Mouse (Mus musculus) forelimb bud, embryonic 11.5 days (tissue): ENCODE results near the gene Ankrd65.

Experiments
- DNase-seq: peaks from one replicate; pipeline ENCODE4 v3.0.0-alpha.2; 2012; ENCODE audit warnings: low read depth, low spot score

The Ankrd65 gene

DNA sequence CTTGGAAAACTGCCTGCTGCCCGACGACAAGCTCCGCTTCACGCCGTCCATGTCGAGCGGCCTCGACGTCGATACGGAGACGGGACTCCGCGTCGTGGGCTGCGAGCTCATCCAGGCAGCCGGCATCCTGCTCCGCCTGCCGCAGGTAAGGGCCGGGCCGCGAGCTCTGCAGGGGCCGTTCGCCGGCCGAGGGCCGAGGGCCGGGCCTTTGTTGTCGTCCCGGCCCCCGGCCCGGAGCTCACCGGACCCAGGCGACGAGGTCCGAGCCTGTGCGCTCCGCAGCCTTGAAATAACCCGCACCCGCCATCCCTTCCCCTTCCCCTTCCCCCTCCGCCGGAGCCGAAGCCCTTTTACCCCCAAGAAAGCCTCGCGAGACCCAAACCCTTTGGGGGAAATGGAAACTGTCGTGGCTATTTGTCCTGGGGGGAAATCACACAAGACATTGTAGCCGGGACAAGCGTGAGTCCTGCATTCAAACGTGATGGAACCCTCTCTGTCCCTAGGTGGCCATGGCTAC is 22.5 kb downstream of the Ankrd65 start:
- no peak for DNase-seq

DNA sequence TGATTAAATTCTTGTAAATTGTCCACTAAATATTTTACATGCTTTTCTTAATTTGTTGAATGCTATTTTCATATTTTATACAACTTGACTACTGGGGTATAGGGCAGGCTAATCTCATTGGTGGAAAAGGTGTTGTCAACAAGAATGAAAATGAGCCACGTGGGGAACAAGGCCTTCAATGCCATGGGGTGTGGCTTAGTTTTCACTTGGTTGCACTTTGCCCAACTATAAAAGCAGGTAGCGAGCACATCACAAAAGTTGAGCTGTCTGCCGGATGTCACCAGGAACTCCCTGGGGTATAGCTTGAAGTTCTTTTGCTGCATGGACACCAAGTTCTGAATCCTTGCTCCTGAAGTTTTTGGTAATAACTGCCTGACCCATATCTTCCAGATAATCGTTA is 27.3 kb downstream of the Ankrd65 start:
- no peak for DNase-seq

DNA sequence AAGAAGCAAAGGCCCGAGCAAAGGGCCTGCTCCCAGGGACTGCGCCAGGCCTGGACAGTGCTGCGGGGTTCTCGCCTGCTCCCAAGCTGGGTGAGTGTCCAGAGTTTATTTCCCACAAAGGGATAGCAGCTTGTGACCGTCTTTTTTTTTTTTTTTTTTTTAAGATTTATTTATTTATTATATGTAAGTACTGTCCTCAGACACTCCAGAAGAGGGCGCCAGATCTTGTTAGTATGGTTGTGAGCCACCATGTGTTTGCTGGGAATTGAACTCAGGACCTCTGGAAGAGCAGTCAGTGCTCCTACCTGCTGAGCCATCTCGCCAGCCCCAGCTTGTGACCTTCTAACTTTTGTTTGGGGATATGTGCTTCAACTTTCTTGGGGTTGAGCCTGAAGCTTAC is 30.8 kb downstream of the Ankrd65 start:
- DNase-seq = no peak

DNA sequence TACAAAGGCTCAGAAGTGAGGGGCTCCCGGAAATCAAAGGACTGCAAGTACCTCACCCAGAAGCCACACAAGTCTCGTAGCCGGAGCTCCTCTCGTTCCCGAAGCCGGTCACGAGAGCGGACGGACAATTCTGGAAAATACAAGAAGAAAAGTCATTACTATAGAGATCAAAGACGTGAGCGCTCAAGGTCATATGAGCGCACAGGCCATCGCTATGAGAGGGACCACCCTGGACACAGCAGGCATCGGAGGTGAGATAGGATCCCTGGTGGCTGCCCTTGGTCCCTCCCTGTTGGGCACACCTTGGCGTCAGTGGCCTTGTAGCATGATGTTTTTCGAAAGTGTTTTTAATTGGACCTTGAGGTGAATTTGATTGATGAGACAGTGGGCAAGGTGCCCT is 33.2 kb downstream of the Ankrd65 start:
- no peak for DNase-seq

DNA sequence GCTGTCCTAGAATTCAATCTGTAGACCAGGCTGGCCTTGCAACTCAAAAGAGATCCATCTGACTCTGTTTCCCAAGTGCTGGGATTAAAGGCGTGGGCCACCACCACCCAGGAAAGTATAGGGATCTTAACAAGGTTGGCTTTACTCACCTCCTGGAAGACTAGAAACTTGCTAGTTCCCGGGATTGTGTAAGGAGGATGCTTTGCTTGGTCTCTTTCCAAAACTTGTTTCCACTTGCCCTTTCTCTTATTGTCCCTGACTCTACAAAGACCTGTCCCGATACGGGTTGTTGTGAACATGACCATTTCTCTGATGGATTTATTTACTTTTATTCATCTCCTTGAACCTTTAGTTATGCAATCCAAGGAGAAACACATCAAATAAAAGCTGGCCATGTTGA is 39.6 kb downstream of the Ankrd65 start:
- DNase-seq = no peak

DNA sequence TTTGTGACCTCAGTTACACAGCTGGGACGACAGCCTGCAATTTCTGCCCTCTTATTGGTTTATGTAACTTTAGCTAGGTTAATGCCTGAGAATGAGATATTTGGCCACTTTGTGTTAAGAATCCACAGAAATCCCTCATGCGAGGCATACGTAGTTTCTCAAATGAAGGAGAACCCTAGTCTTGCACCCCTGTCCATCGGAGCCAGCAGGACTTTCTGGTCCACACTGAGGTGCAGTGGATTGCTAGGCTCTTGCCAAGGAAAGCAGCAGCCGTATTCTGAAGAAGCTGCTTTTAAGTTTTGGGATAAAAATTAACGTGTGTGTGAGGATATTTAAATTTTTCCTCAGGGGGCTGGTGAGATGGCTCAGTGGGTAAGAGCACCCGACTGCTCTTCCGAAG is 40.4 kb downstream of the Ankrd65 start:
- no peak for DNase-seq

DNA sequence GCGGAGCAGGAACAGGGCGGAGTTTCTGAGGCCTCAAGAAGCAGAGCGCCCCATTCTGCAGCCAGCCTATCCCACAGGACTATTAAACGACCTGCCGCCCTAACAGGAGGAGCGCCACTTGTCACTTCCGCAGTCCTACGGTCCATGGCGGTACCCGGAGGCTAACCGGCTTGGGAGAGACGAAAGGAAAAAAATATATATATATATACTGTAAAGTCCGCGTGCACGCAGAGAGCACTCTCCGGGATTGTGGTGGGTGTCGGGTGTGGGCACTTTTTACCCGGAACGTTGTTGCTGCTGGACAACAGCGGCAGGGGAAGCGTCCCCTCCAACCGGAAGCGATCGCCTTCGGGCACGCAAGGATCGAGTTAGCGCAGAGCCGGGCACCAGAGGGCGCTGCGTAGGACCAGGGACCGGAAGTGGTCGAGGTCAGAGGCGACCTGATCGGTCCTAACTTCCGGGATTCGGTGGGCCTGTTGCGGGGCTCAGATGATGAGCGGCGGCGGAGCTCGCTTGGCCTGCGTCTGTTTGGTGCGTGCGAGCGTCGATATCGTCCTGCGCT is 41.0 kb downstream of the Ankrd65 start, which contains the start of gene Aurkaip1:
TSS of gene Aurkaip1 (plus strand) at position 68 of the 562 bp plus-strand sequence.
- peak; percentile 97 for DNase-seq

DNA sequence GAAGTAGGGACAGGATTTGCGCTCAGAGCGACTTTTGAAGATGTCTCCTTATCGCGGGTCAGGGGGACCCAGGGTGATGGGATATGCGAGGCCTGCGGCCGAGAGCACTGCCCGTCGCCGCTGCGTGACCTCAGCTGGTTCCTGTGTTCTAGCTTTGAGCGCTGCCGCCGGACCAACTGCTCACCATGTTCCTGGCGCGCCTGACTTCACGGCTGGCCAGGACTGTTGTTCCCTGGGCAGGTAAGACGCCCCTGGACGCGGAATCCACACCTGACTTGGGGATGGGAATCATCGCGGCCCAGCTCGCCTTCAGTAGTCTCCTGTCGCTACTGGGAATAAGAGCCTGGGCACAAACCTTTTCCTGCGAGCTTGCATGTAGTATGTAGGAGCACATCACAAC is 41.6 kb downstream of the Ankrd65 start:
- no peak for DNase-seq

DNA sequence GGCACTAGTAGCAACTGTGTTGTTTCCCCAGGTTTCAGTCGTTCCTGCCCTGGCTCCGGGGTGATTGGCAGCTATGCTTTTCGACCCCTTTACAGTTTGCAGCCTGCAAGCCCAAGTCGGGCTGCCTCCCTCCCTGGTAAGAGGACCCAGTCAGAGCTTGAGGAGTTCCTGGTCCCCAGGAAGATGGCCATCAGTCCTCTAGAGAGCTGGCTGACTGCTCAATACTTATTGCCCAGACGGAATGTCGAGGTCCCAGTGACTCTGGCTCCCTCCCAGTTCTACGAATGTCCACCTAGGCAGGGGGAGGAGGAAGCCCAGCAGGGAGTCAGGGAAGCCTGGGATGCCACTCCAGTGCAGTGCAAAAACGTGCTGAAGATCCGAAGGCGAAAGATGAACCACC is 42.1 kb downstream of the Ankrd65 start:
- no peak for DNase-seq

DNA sequence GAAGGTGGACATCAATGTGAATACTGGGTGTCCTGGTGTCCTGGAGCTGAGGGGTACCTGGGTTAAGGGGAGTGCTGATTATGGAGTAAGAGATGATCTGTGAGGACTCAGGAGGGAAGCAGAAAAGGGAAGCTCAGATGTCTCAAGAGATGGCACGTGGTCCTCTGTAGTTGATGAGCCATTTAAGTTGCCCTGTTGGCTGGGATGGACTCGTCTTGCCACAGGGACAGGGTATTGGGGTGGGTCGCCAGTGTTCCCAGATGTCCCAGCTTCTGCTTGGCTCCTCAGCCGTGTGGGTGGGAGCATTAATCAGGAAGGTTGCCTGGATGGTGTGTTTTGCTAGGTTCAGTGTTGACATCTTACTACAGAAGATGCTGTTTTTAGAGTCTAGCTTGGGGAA is 43.0 kb downstream of the Ankrd65 start:
- DNase-seq = no peak

DNA sequence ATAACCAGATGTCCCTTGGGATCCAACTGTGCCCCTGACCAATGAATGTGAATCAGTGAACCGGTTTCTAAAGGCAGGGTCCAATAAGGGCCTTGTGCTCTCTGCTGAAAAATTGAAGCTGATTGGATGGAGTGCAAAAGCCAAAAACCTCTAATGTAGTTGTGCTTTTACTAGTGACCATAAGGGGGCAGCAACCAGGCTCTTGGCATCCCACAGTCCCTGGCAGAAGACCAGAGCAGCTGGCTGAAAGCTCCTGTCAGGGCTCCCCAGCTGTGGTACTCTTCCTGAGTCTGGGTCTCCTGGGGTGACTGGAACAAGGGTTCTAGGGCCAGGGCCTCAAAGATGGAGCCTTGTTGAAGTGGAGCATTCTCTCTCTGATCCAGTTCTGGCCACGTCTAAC is 43.6 kb downstream of the Ankrd65 start:
- DNase-seq = peak; percentile 79

DNA sequence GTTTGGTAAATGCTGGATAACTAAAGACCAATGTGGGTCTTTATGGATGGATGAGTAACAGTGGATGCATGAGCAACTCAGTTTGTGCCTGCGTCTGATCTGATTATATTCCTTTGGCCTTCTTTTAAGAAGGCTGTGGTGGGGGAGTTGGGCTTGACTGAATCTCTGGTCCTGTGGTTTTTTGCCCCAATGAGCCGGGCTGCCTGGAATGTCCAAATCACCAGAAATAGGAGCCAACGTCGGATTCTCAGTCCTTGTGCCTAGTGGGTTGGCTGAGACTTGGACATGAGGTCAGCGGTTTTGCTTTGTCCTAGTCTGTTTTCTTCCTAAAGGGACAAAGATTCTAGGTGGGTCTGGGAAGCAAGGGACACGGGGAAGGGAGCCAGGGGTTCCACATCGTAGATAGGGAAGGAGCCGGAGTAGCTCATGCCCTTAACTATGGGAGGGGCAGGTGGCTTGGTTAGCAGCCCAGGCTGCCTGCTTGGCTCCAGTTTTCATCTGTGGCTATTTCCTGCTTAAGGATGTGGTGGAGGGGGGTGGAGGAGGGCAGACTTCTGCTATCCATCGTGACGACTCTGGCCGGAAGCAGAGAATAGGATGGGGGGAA is 47.3 kb downstream of the Ankrd65 start:
- no peak for DNase-seq

DNA sequence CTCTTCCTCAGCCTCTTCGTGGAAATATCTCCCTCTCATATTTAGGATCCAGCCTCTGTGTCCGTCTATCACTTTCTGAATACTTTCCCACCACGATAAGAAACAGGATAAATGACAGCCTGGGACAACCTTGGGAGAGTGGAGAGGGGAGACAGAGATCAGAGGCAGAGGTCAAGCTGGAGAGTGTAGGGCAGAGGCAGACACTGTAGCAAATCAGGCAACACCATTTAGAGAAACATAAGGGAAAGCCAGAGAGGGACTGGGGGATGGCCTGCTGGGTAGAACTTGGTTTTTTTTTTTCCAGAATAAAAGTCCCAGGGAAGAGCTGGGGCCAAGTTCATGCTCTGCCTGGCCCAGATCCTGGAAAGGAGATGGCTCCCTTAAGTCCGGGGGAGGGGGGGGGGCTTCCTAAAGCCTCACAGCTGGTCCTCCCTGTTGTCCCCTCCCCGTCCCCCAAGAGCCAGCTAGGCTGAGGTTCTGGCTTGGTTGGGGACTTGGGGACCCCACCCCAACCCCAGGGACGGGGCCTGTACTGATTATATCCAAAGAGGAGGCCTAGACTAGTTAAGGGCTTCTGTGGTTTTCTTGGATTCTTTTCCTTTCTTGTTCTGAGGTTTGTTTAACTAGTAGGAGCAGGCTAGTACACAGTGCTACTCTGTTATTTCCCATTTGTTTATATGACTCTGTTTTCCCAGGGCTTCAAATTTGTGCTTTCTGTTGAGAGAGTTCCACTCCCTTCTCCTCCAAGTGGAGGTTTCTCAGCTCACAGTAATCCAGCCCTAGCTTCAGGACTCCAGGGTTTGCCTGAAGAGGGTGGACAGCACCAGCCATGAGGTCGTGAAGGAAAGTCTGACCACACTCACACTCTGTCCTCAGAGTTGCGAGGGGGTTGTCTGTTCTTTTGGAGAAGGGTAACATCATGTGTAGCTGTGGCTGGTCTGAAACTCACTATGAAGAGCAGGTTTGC is 48.2 kb downstream of the Ankrd65 start:
- no peak for DNase-seq

DNA sequence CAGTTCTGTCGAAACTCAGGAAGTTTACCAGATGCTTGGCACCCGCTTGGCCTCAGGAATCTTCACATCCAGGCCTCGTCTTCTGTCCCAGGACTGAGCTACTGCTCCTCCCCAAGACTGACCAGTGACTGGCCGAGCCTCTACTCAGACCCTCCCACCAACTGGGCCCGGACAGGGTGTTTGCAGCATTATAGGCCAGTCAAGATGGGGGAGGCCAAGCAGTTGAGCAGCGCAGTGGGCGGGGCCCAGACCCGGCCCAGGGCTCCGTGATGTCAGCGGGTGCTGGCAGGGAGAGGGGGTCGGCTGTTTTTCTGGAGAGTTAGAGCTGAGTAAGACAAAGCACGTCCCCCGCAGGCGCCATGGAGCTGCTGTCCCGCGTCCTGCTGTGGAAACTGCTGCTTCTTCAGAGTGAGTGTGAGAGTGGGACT is 49.3 kb downstream of the Ankrd65 start, which contains the start of gene Mxra8:
TSS of gene Mxra8 (plus strand) at position 198 of the 428 bp plus-strand sequence.
- peak; percentile 75 for DNase-seq

DNA sequence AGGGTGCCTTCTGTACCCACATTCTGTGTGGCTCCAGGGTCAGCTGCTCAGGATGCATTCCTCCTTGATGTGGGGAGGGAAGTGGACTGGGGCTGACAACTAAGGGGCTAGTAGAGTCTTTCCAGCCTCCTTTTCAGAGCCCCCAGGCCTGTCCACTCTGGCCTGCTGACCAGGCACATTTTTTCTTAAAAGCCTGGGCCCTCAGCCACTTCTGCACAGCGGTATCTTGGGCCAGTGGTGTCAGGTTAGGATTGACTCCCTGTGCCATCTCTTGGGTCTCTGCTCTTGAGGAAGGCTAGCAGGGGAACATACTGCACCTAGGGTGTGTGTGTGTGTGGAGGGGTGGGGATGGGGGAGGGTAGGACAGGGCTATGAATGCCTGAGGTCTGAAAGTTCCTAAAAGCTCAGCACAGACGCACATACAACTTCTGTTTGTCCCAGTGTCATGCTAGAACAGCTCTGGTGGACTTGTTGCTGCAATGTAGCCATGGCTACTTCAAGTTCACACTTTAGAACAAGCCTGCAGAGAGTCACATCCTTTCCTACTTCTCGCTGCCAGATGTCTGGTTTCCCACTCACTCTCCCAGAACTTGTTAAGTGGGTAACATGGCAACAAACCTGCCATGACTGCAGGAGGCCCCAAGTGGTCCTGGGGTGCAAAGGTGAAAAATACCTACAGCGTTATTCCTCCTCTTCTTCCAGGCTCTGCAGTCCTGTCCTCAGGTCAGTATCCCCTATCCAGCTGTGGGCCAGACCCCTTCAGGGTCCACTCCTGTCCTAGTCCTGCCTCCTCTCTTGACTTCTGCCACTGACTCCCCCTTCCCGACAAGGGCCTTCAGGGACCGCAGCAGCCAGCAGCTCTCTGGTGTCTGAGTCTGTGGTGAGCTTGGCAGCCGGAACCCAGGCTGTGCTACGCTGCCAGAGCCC is 50.1 kb downstream of the Ankrd65 start:
- DNase-seq = no peak

DNA sequence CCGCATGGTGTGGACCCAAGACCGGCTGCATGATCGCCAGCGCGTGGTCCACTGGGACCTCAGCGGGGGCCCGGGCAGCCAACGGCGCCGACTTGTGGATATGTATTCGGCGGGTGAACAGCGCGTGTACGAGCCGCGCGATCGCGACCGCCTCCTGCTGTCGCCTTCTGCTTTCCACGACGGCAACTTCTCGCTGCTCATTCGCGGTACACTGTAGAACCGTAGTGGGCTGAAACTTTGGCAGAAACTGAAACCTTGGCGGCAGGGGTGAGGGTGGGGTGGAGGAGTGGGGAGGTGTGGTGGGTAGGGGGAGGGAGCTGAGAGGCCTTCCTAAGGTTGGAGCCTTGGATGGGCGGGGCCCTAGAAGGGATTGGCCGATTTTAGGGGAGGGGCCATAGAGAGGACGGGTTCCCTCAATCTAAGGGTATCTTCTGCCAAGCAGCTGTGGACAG is 50.8 kb downstream of the Ankrd65 start:
- DNase-seq = peak; percentile 35

DNA sequence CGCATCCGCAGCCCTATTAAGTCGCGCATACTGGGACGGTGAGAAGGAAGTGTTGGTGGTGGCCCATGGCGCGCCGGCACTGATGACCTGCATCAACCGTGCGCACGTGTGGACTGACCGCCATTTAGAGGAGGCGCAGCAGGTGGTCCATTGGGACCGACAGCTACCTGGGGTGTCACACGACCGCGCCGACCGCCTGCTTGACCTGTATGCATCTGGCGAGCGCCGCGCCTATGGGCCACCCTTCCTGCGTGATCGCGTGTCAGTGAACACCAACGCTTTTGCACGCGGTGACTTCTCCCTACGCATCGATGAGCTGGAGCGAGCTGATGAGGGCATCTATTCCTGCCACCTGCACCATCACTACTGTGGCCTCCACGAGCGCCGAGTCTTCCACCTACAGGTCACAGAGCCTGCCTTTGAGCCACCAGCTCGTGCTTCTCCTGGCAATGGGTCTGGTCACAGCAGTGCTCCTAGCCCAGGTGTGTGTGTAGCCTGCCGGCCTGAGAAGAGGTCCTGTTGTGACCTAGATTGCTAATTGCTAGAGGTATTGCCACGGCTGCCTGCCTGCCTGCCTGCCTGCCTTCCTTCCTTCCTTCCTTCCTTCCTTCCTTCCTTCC is 51.5 kb downstream of the Ankrd65 start:
- DNase-seq = no peak

DNA sequence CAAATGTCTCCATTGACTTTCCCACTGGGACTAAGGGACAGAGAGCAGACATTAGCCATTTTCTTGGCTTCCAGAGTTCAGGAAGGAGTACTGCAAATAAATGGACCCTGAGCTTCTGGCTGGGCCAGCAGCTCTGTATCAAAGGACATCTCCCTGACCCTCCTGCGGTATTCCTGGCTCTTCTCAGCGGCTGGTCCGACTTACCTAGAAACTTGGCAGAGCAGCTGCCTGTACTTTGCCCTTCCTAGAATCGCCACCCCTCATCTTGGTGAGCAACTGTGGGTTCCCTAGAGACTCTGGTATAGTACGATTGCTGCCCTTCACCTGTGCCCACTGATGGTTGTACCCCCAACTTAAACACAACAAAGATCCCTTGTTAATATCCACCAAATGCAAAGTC is 53.0 kb downstream of the Ankrd65 start:
- no peak for DNase-seq

DNA sequence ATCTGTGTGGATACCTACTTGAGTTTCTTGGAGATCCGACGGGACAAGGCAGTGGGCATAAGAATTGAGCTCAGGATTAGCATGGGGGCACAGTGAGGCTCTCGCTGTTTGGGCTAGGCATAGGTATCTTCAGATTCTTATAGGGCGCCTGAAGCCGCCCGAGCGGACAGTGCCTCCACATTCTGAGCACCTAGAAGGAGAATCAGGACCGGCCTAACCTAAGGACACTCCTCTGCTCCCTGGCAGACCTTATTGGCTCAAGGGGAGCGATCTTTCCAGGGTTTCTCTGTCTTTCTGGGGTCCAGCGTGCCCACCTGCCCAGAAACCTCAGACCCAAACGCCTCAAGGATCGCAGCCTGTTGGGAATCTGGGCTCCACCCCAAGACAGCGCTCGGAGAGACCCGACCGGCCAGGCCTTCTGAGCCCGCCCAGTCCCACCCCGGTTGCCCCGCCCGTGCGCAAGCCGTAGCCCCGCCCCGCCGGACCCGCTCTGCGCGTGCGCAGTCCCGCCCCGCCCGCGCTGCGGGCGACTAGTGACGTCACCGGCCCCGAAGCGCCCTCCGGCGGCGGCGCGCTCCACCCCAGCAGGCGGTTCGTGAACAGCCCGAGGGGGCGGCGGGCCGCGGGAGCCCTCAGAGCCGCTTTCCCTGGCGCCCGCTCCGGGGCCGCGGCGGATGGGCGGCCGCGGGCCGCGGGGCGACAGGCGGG is 56.8 kb downstream of the Ankrd65 start, which contains the start of gene Dvl1:
TSS of gene Dvl1 (plus strand) at position 532 of the 708 bp plus-strand sequence.
- peak; percentile 91 for DNase-seq
